Mouse (Mus musculus): ENCODE measurements around the gene Iqcc. TPM values are rescaled to one million over a fixed set of nuclear protein-coding genes. Genes with fewer than 3 reads are reported as not detected.

Iqcc gene
- polyA plus RNA-seq, 1 experiment from 2014 or later: 33.0 TPM

- H3K27me3 ChIP-seq: no peaks in the 10 kb centered on the region
- no peaks in the 10 kb centered on the region for H3K9me3 ChIP-seq
- H3K4me1 ChIP-seq: peaks cover 32% of the 10 kb centered on the region
- no peak overlapping the region for H3K9ac ChIP-seq
- ATAC-seq (ENCODE audit: insufficient number of reproducible peaks, insufficient read depth, low FRiP score, low TSS enrichment): no peak
- no peak overlapping the region for H3K4me2 ChIP-seq (replicated peaks)
- 87% methylated on average over 11 of the region's 11 CpGs for WGBS
- H3K27ac ChIP-seq: no peak overlapping the region
- peaks cover 20% of the 10 kb centered on the region for H3K36me3 ChIP-seq
- no peak overlapping the region for H3K4me3 ChIP-seq
These were observed 1.8 kb upstream of the Iqcc start for GRCm38 (mm10) chr4:129620419-129621282.

DNA sequence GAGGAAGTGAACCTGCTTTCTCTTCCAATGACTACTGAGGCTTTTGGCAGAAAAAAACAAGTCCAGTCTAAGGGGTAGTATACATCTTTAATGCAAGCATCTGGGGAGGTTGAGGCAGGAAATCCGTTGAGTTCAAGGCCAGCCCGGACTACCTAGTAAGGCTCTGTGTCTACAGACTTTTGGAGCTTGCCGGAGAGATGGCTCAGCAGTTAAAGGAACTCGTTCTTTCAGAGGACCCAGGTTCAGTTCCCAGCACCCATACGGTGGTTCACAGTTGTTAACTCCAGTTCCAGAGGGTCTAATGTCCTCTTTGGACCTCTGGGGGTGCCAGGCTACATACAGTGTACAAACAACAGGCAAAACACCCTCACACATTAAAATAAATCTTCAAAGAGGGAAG is 868 bp downstream of the Iqcc start:
- Histone ChIP-seq H3K9ac (peak overlapping the region; percentile 75), H3K9me3 (no peaks in the 10 kb centered on the region), H3K27ac (no peak overlapping the region), H3K4me3 (peak overlapping the region; percentile 59), H3K4me2 (replicated peaks) (peak overlapping the region; percentile 74), H3K36me3 (peaks cover 20% of the 10 kb centered on the region), H3K4me1 (peaks cover 15% of the 10 kb centered on the region), H3K27me3 (no peaks in the 10 kb centered on the region)
- WGBS: 96% methylated on average over 5 of the region's 5 CpGs
- no peak for ATAC-seq (ENCODE audit: insufficient number of reproducible peaks, insufficient read depth, low FRiP score, low TSS enrichment)

- no peaks in the 10 kb centered on the region for H3K9me3 ChIP-seq
- H3K27me3 ChIP-seq: no peaks in the 10 kb centered on the region
- no peak for ATAC-seq (ENCODE audit: insufficient number of reproducible peaks, insufficient read depth, low FRiP score, low TSS enrichment)
- 96% methylated on average over 7 of the region's 7 CpGs for WGBS
- H3K4me1 ChIP-seq: peaks cover 8% of the 10 kb centered on the region
- H3K27ac ChIP-seq: no peak overlapping the region
- no peak overlapping the region for H3K9ac ChIP-seq
- peaks cover 20% of the 10 kb centered on the region for H3K36me3 ChIP-seq
- no peak overlapping the region for H3K4me3 ChIP-seq
- no peak overlapping the region for H3K4me2 ChIP-seq (replicated peaks)
These were observed 1.7 kb downstream of the Iqcc start for GRCm38 (mm10) chr4:129617121-129617641.

- no peaks in the 10 kb centered on the region for H3K9me3 ChIP-seq
- WGBS: 88% methylated on average over 3 of the region's 3 CpGs
- no peak for ATAC-seq (ENCODE audit: insufficient number of reproducible peaks, insufficient read depth, low FRiP score, low TSS enrichment)
- H3K4me3 ChIP-seq: no peak overlapping the region
- H3K4me2 ChIP-seq (replicated peaks): no peak overlapping the region
- no peaks in the 10 kb centered on the region for H3K27me3 ChIP-seq
- no peak overlapping the region for H3K27ac ChIP-seq
- peaks cover 20% of the 10 kb centered on the region for H3K36me3 ChIP-seq
- H3K9ac ChIP-seq: no peak overlapping the region
- H3K4me1 ChIP-seq: peaks cover 8% of the 10 kb centered on the region
These were observed 2.3 kb downstream of the Iqcc start for GRCm38 (mm10) chr4:129616631-129617030.

DNA sequence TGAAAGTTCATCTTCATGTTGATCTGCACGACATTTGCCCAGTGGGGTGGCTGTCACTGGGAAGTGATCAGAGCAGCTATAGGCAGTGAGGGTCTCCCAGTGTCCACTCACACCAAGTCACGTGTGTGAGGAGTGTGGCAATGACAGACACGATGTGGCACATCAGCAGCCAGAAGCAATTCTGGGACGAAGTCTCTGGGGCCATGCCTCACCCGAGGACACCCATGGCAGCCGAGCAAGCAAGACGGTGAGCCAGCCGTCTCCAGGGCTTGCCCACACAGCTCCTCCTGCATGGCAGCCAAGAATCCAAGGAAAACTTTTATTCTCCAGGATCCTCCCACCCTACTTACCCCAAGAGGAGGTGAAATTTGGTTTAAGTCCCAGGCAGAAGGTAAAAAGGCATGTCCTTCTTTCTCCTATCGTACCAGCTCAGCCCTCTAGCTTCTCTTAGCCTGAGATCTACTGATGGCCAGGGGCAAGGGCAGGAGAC is 3.1 kb downstream of the Iqcc start:
- Histone ChIP-seq H3K9ac (no peak overlapping the region), H3K9me3 (no peaks in the 10 kb centered on the region), H3K4me3 (no peak overlapping the region), H3K36me3 (peaks cover 16% of the 10 kb centered on the region), H3K27ac (no peak overlapping the region), H3K27me3 (no peaks in the 10 kb centered on the region), H3K4me1 (peaks cover 8% of the 10 kb centered on the region), H3K4me2 (replicated peaks) (no peak overlapping the region)
- WGBS: 88% methylated on average over 9 of the region's 9 CpGs
- no peak for ATAC-seq (ENCODE audit: insufficient number of reproducible peaks, insufficient read depth, low FRiP score, low TSS enrichment)

- Histone ChIP-seq H3K9me3 (no peaks in the 10 kb centered on the region), H3K4me3 (no peak within 1 kb of the TSS), H3K4me2 (replicated peaks) (no peak within 1 kb of the TSS), H3K9ac (no peak within 1 kb of the TSS), H3K36me3 (peaks cover 24% of the 10 kb centered on the region), H3K4me1 (peaks cover 8% of the 10 kb centered on the region), H3K27ac (no peak within 1 kb of the TSS), H3K27me3 (no peaks in the 10 kb centered on the region)
- no peak for ATAC-seq (ENCODE audit: insufficient number of reproducible peaks, insufficient read depth, low FRiP score, low TSS enrichment)
- WGBS: 83% methylated on average over 6 of the region's 6 CpGs
These were observed 4.8 kb downstream of the Iqcc start, which contains the start of gene Dcdc2b for GRCm38 (mm10) chr4:129614093-129614492. TSS of gene Dcdc2b (minus strand) at chr4:129614257.

GRCm38 (mm10) chr4:129610472-129610871 is 8.4 kb downstream of the Iqcc start:
- Histone ChIP-seq H3K27me3 (no peaks in the 10 kb centered on the region), H3K4me1 (no peaks in the 10 kb centered on the region), H3K27ac (no peak overlapping the region), H3K4me3 (no peak overlapping the region), H3K36me3 (peaks cover 28% of the 10 kb centered on the region), H3K4me2 (replicated peaks) (no peak overlapping the region), H3K9me3 (no peaks in the 10 kb centered on the region), H3K9ac (no peak overlapping the region)
- WGBS: 67% methylated on average over 4 of the region's 4 CpGs
- ATAC-seq (ENCODE audit: insufficient number of reproducible peaks, insufficient read depth, low FRiP score, low TSS enrichment): no peak

- Histone ChIP-seq H3K9me3 (no peaks in the 10 kb centered on the region), H3K4me2 (replicated peaks) (no peak overlapping the region), H3K9ac (no peak overlapping the region), H3K27ac (no peak overlapping the region), H3K4me1 (no peaks in the 10 kb centered on the region), H3K27me3 (no peaks in the 10 kb centered on the region), H3K4me3 (no peak overlapping the region), H3K36me3 (peaks cover 30% of the 10 kb centered on the region)
- no peak for ATAC-seq (ENCODE audit: insufficient number of reproducible peaks, insufficient read depth, low FRiP score, low TSS enrichment)
- 78% methylated on average over 4 of the region's 4 CpGs for WGBS
These were observed 8.9 kb downstream of the Iqcc start for GRCm38 (mm10) chr4:129610026-129610425.

- Histone ChIP-seq H3K9me3 (no peaks in the 10 kb centered on the region), H3K9ac (no peak overlapping the region), H3K36me3 (peaks cover 39% of the 10 kb centered on the region), H3K4me3 (no peak overlapping the region), H3K27me3 (no peaks in the 10 kb centered on the region), H3K4me1 (no peaks in the 10 kb centered on the region), H3K4me2 (replicated peaks) (no peak overlapping the region), H3K27ac (no peak overlapping the region)
- WGBS: 83% methylated on average over 12 of the region's 12 CpGs
- no peak for ATAC-seq (ENCODE audit: insufficient number of reproducible peaks, insufficient read depth, low FRiP score, low TSS enrichment)
These were observed 9.7 kb downstream of the Iqcc start for GRCm38 (mm10) chr4:129609139-129609631.

DNA sequence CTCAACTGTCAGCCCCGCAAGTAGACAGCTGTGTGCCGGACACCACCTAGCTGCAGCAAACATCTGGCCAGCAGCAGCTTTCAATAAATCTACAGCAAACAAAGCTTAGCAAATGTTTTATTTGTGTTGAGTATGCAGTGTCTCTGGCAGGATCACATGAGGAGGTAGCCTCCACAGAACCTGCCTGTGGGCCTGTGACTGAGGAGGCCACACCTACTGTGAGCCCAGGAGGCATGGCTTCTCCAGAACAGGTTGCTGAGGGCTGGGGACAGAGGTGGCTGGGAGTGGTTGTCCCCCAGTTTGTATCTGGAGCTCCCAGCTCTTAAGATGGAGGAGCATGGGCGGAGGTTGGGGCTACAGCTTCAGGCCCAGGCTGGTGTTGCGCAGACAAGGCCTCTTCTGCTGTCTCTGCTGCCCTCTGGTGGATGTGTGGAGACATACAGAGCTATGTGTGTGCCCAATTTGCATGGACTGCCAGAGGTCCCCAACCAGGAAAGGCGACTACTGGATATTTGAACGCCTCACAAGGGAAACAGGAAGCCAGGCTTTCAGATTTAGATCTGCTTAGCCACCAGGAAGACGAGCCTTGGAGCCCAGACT is 10.4 kb downstream of the Iqcc start:
- Histone ChIP-seq H3K4me3 (no peak overlapping the region), H3K9ac (no peak overlapping the region), H3K27me3 (no peaks in the 10 kb centered on the region), H3K27ac (peak overlapping the region; percentile 26; the same call in 1 of the 2 replicates), H3K4me2 (replicated peaks) (no peak overlapping the region), H3K4me1 (no peaks in the 10 kb centered on the region), H3K36me3 (peaks cover 45% of the 10 kb centered on the region), H3K9me3 (no peaks in the 10 kb centered on the region)
- WGBS: 38% methylated on average over 7 of the region's 7 CpGs
- peak; percentile 65 for ATAC-seq (ENCODE audit: insufficient number of reproducible peaks, insufficient read depth, low FRiP score, low TSS enrichment)

DNA sequence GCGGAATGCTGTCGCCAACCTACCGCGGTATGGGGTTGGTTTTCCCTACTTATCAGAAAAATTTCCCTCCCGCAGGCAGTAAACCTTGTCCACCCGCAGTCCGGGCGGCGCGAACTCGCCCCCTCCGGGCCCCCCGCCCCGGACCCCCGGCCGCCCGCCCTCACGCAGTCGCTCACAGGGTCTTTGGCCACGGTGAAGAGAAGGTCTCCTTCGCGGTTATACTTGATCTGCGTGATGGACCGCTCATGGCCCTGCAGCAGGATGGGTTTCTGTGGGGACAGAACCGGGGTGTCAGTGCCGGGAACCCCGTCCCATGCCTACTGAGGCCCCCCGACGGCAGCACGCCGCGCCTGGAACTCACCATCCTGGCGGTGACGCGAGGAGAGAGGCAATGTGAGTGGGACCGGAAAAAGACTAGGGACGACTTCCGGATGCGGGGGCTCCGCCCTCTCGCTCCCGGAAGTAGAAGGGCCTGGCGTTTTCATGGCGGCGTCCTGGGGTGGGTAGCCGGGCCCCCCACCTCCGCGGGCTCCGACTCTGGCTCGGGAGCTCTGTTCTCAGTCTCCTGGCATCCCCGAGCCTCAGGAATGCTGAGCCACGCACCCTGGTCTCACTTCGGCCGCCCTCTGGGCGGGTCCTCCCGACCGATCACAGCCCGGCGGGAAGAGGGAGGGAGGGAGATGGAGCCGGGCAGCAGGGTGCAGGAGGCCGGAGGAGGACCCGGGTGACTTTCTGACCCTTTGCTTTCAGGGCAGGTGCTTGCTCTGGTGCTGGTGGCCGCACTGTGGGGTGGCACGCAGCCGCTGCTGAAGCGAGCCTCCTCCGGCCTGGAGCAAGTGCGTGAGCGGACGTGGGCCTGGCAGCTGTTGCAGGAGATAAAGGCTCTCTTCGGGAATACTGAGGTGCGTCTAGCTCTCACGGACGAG is 18.4 kb downstream of the Iqcc start, which contains the start of the genes Eif3i and Tmem234:
TSS of gene Eif3i (minus strand) at position 416 of the 926 bp plus-strand sequence.
TSS of gene Tmem234 (plus strand) at position 436 of the 926 bp plus-strand sequence.
- H3K36me3 ChIP-seq: peaks cover 57% of the 10 kb centered on the region
- H3K4me1 ChIP-seq: peaks cover 23% of the 10 kb centered on the region
- peak; percentile 64 for ATAC-seq (ENCODE audit: insufficient number of reproducible peaks, insufficient read depth, low FRiP score, low TSS enrichment)
- WGBS: under 1% methylated on average over 74 of the region's 74 CpGs
- H3K4me3 ChIP-seq: peak within 1 kb of the TSS; percentile 83
- peak within 1 kb of the TSS; percentile 37; the same call in 1 of the 2 replicates for H3K27ac ChIP-seq
- peak within 1 kb of the TSS; percentile 83 for H3K9ac ChIP-seq
- no peaks in the 10 kb centered on the region for H3K27me3 ChIP-seq
- peak within 1 kb of the TSS; percentile 79 for H3K4me2 ChIP-seq (replicated peaks)
- H3K9me3 ChIP-seq: no peaks in the 10 kb centered on the region
